Mouse (Mus musculus): ENCODE results near the gene Gm49403.

The Gm49403 gene

GRCm38 (mm10) chr19:8871267-8872186, 12.2 kb upstream of the Gm49403 start, which contains the start of gene Ubxn1:
Gene Ubxn1, plus strand, starts transcription at chr19:8871496.
- in situ Hi-C loops (cut with MboI, MseI): no loop called here

GRCm38 (mm10) chr19:8872266-8872840, 11.4 kb upstream of the Gm49403 start:
- in situ Hi-C loops (cut with MboI, MseI): no loop called here

- in situ Hi-C loops (cut with MboI, MseI): loop anchor here (25.0 kb wide), 1 partner anchor 1112 kb away; the partner anchor contains the start of gene Fth1
Observed at GRCm38 (mm10) chr19:8875031-8875430, 8.7 kb upstream of the Gm49403 start.

GRCm38 (mm10) chr19:8880311-8881033, 3.3 kb upstream of the Gm49403 start, which contains the start of gene Uqcc3:
Gene Uqcc3, minus strand, starts transcription at chr19:8880923.
- in situ Hi-C loops (cut with MboI, MseI): loop anchor here (25.0 kb wide), 1 partner anchor 1107 kb away; the partner anchor contains the start of gene Fth1

- in situ Hi-C loops (cut with MboI, MseI): loop anchor here (25.0 kb wide), 1 partner anchor 1106 kb away; the partner anchor contains the start of gene Fth1
Observed at GRCm38 (mm10) chr19:8881034-8881392, 2.7 kb upstream of the Gm49403 start.

- in situ Hi-C loops (cut with MboI, MseI): loop anchor here (25.0 kb wide), 1 partner anchor 1100 kb away; the partner anchor contains the start of gene Fth1
Observed at GRCm38 (mm10) chr19:8886916-8887584, 3.3 kb downstream of the Gm49403 start.

- in situ Hi-C loops (cut with MboI, MseI): loop anchor here (25.0 kb wide), 1 partner anchor 1099 kb away; the partner anchor contains the start of gene Fth1
Observed at GRCm38 (mm10) chr19:8887585-8888463, 4.1 kb downstream of the Gm49403 start.

GRCm38 (mm10) chr19:8888511-8889385, 5.0 kb downstream of the Gm49403 start, which contains the start of the genes 1810009A15Rik and Gm49416:
Gene 1810009A15Rik, plus strand, starts transcription at chr19:8888853.
Gene Gm49416, plus strand, starts transcription at chr19:8888926.
- in situ Hi-C loops (cut with MboI, MseI): loop anchor here (25.0 kb wide), 1 partner anchor 1099 kb away; the partner anchor contains the start of gene Fth1

GRCm38 (mm10) chr19:8892829-8893766, 9.4 kb downstream of the Gm49403 start, which contains the start of gene Ints5:
Gene Ints5, plus strand, starts transcription at chr19:8893005.
- in situ Hi-C loops (cut with MboI, MseI): loop anchor here (25.0 kb wide), 1 partner anchor 1094 kb away; the partner anchor contains the start of gene Fth1

- in situ Hi-C loops (cut with MboI, MseI): loop anchor here (5.0 to 25.0 kb wide), 2 partner anchors 58 to 1092 kb away; partner anchors contain the start of genes Bscl2, Fth1 and Gng3
Observed at GRCm38 (mm10) chr19:8895397-8895960, 11.7 kb downstream of the Gm49403 start.

- in situ Hi-C loops (cut with MboI, MseI): loop anchor here (5.0 to 25.0 kb wide), 2 partner anchors 59 to 1091 kb away; partner anchors contain the start of genes Bscl2, Fth1 and Gng3
Observed at GRCm38 (mm10) chr19:8896231-8896630, 12.5 kb downstream of the Gm49403 start.

GRCm38 (mm10) chr19:8897211-8897864, 13.6 kb downstream of the Gm49403 start:
- in situ Hi-C loops (cut with MboI, MseI): loop anchor here (5.0 to 25.0 kb wide), 2 partner anchors 60 to 1090 kb away; partner anchors contain the start of genes Bscl2, Fth1 and Gng3

GRCm38 (mm10) chr19:8897865-8898495, 14.2 kb downstream of the Gm49403 start, which contains the start of gene Ganab:
Gene Ganab, plus strand, starts transcription at chr19:8898071.
- in situ Hi-C loops (cut with MboI, MseI): loop anchor here (5.0 to 25.0 kb wide), 2 partner anchors 61 to 1089 kb away; partner anchors contain the start of genes Bscl2, Fth1 and Gng3

- in situ Hi-C loops (cut with MboI, MseI): loop anchor here (5.0 to 25.0 kb wide), 2 partner anchors 61 to 1089 kb away; partner anchors contain the start of genes Bscl2, Fth1 and Gng3
Observed at GRCm38 (mm10) chr19:8898576-8898975, 14.8 kb downstream of the Gm49403 start.

GRCm38 (mm10) chr19:8899079-8899478, 15.3 kb downstream of the Gm49403 start:
- in situ Hi-C loops (cut with MboI, MseI): loop anchor here (5.0 to 25.0 kb wide), 2 partner anchors 62 to 1088 kb away; partner anchors contain the start of genes Bscl2, Fth1 and Gng3

Data from regulatory T cell (primary cell).